In genomic region chr8:121310976-121311819, GRCm38 (mm10) we compare ENCODE assay signal across 8 mouse cellular contexts.
A peak's percentile ranks its signal among the peaks of the same experiment; 100 is the strongest.
DNase-seq lines count a peak whose midpoint lies in the region; ATAC-seq lines count a peak whose summit lies in the region.

No protein-coding gene starts in this region.

- H3K27ac ChIP-seq in liver, embryonic 11.5 days (ENCODE audit: low read depth, low read length), result peak overlapping the region; percentile 13; the same call in 1 of the 2 replicates
- H3K27ac ChIP-seq in liver, embryonic 12.5 days, result no peak overlapping the region
- no peak overlapping the region for H3K27ac ChIP-seq in hindbrain, embryonic 12.5 days
- H3K27ac ChIP-seq in neural tube, embryonic 13.5 days (replicated peaks), result peak overlapping the region; percentile 9; the same call in 1 of the 2 replicates

- H3K4me3 ChIP-seq in liver, embryonic 11.5 days (ENCODE audit: low read depth, low read length), result no peak overlapping the region
- H3K4me3 ChIP-seq in liver, embryonic 12.5 days, result no peak overlapping the region
- H3K4me3 ChIP-seq in hindbrain, embryonic 12.5 days, result no peak overlapping the region
- H3K4me3 ChIP-seq in neural tube, embryonic 13.5 days, result peak overlapping the region; percentile 1; the same call in 1 of the 2 replicates

- no peaks in the 10 kb centered on the region for H3K36me3 ChIP-seq in liver, embryonic 11.5 days (ENCODE audit: control insufficient read depth, insufficient read depth, low read length)
- no peaks in the 10 kb centered on the region for H3K36me3 ChIP-seq in liver, embryonic 12.5 days
- no peaks in the 10 kb centered on the region for H3K36me3 ChIP-seq in hindbrain, embryonic 12.5 days
- no peaks in the 10 kb centered on the region for H3K36me3 ChIP-seq in neural tube, embryonic 13.5 days

- H3K27me3 ChIP-seq in liver, embryonic 11.5 days (replicated peaks; ENCODE audit: control insufficient read depth, insufficient read depth, low read length), result peaks cover 18% of the 10 kb centered on the region
- peaks cover 84% of the 10 kb centered on the region for H3K27me3 ChIP-seq in liver, embryonic 12.5 days (replicated peaks)
- H3K27me3 ChIP-seq in hindbrain, embryonic 12.5 days, result no peaks in the 10 kb centered on the region; the same call in 1 of the 2 replicates
- H3K27me3 ChIP-seq in neural tube, embryonic 13.5 days, result peaks cover 10% of the 10 kb centered on the region; the same call in 1 of the 2 replicates

- no peak overlapping the region for H3K9ac ChIP-seq in liver, embryonic 11.5 days (ENCODE audit: low read depth, low read length)
- H3K9ac ChIP-seq in liver, embryonic 12.5 days, result no peak overlapping the region
- no peak overlapping the region for H3K9ac ChIP-seq in hindbrain, embryonic 12.5 days
- peak overlapping the region; percentile 38; the same call in 1 of the 2 replicates for H3K9ac ChIP-seq in neural tube, embryonic 13.5 days

- peaks cover 10% of the 10 kb centered on the region for H3K4me1 ChIP-seq in liver, embryonic 11.5 days (replicated peaks; ENCODE audit: control insufficient read depth, insufficient read depth, low read length)
- H3K4me1 ChIP-seq in liver, embryonic 12.5 days, result peaks cover 15% of the 10 kb centered on the region; the same call in 1 of the 2 replicates
- peaks cover 23% of the 10 kb centered on the region for H3K4me1 ChIP-seq in hindbrain, embryonic 12.5 days
- H3K4me1 ChIP-seq in neural tube, embryonic 13.5 days (replicated peaks), result peaks cover 28% of the 10 kb centered on the region

- H3K4me2 ChIP-seq in liver, embryonic 11.5 days, result peak overlapping the region; percentile 20; the same call in 1 of the 2 replicates
- no peak overlapping the region for H3K4me2 ChIP-seq in liver, embryonic 12.5 days
- peak overlapping the region; percentile 26 for H3K4me2 ChIP-seq in hindbrain, embryonic 12.5 days (replicated peaks)
- peak overlapping the region; percentile 44 for H3K4me2 ChIP-seq in neural tube, embryonic 13.5 days

- ATAC-seq in liver, embryonic 11.5 days (replicated peaks; ENCODE audit: low FRiP score), result no peak
- no peak for ATAC-seq in liver, embryonic 12.5 days
- no peak for ATAC-seq in hindbrain, embryonic 12.5 days (ENCODE audit: low FRiP score)
- peak; percentile 59; the same call in 1 of the 2 replicates for ATAC-seq in neural tube, embryonic 13.5 days (ENCODE audit: low read depth)

- no peak for DNase-seq in liver, embryonic 11.5 days (ENCODE audit: low spot score)
- peak; percentile 65 for DNase-seq in embryo, embryonic 10 days (ENCODE audit: low spot score)
- DNase-seq in testis, postnatal 14 days (ENCODE audit: low spot score), result no peak
- DNase-seq in spleen, adult 12 weeks (ENCODE audit: low spot score), result no peak
- no peak for DNase-seq in right cerebral cortex, adult 18-20 months

- WGBS in liver, embryonic 11.5 days, result 24% methylated on average over 25 of the region's 25 CpGs
- 25% methylated on average over 25 of the region's 25 CpGs for WGBS in liver, embryonic 12.5 days (ENCODE audit: insufficient replicate concordance)
- WGBS in hindbrain, embryonic 12.5 days, result 33% methylated on average over 25 of the region's 25 CpGs
- 9% methylated on average over 25 of the region's 25 CpGs for WGBS in neural tube, embryonic 13.5 days

- H3K9me3 ChIP-seq in liver, embryonic 11.5 days (ENCODE audit: control insufficient read depth, low read length), result no peaks in the 10 kb centered on the region
- H3K9me3 ChIP-seq in liver, embryonic 12.5 days (replicated peaks), result no peaks in the 10 kb centered on the region
- H3K9me3 ChIP-seq in hindbrain, embryonic 12.5 days (replicated peaks), result no peaks in the 10 kb centered on the region
- no peaks in the 10 kb centered on the region for H3K9me3 ChIP-seq in neural tube, embryonic 13.5 days

Comparison
In these comparisons a context has a peak if more than half of its experiments do, and no peak if none do; other contexts are left out.
1. H3K27ac ChIP-seq: peak in liver, embryonic 11.5 days (single experiment) and neural tube, embryonic 13.5 days (single experiment); none in liver, embryonic 12.5 days (single experiment) and hindbrain, embryonic 12.5 days (single experiment).